In genomic region chr1:55947618-55948283, GRCm38 (mm10) we compare ENCODE assay signal across 19 mouse cellular contexts.
"Had no signal": no experiment of that assay in that cellular context is flagged by ENCODE, and none has a peak within 500 bp of the region (broad histone marks: within the 10 kb centered on the region; RNA-seq: fewer than 3 reads in every experiment).

No protein-coding gene starts in this region.

- H3K4me3 ChIP-seq: intestine, embryonic 15.5 days; kidney, embryonic 15.5 days; left cerebral cortex, adult 2 months; midbrain, embryonic 12.5 days; midbrain, embryonic 15.5 days; neural tube, embryonic 12.5 days; stomach, embryonic 15.5 days had no signal

- H3K27ac ChIP-seq: intestine, embryonic 15.5 days; kidney, embryonic 15.5 days; left cerebral cortex, adult 2 months; macrophage; midbrain, embryonic 12.5 days; midbrain, embryonic 15.5 days; neural tube, embryonic 12.5 days; stomach, embryonic 15.5 days had no signal

- H3K36me3 ChIP-seq: intestine, embryonic 15.5 days; kidney, embryonic 15.5 days; midbrain, embryonic 12.5 days; midbrain, embryonic 15.5 days; neural tube, embryonic 12.5 days; stomach, embryonic 15.5 days had no signal

- H3K9ac ChIP-seq: intestine, embryonic 15.5 days; kidney, embryonic 15.5 days; lung, embryonic 14.5 days; midbrain, embryonic 12.5 days; midbrain, embryonic 15.5 days; neural tube, embryonic 12.5 days; stomach, embryonic 15.5 days had no signal

- ATAC-seq: intestine, embryonic 15.5 days; lung, postnatal 0 days; midbrain, embryonic 15.5 days had no signal

- H3K27me3 ChIP-seq: intestine, embryonic 15.5 days; kidney, embryonic 15.5 days; midbrain, embryonic 12.5 days; midbrain, embryonic 15.5 days; neural tube, embryonic 12.5 days; stomach, embryonic 15.5 days had no signal

- DNase-seq: kidney, adult 11 months; kidney, adult 8-10 months; kidney, postnatal 10 days; kidney, postnatal 36 days; layer of hippocampus, postnatal 36 days; lung, embryonic 14.5 days; retina, postnatal 1 day; right cerebral cortex, postnatal 25 days; spleen, adult 18-20 months; thymus, postnatal 25 days had no signal

- H3K9me3 ChIP-seq: intestine, embryonic 15.5 days; kidney, embryonic 15.5 days; midbrain, embryonic 12.5 days; midbrain, embryonic 15.5 days; neural tube, embryonic 12.5 days; stomach, embryonic 15.5 days had no signal

- H3K4me1 ChIP-seq: intestine, embryonic 15.5 days; kidney, embryonic 15.5 days; midbrain, embryonic 12.5 days; midbrain, embryonic 15.5 days; neural tube, embryonic 12.5 days; stomach, embryonic 15.5 days had no signal

- H3K4me2 ChIP-seq: intestine, embryonic 15.5 days; kidney, embryonic 15.5 days; lung, embryonic 14.5 days; midbrain, embryonic 12.5 days; midbrain, embryonic 15.5 days; neural tube, embryonic 12.5 days; stomach, embryonic 15.5 days had no signal
